Mouse (Mus musculus) intestine, postnatal 0 days (tissue): ENCODE measurements around the gene Socs2. TPM values are rescaled to one million over a fixed set of nuclear protein-coding genes. Genes with fewer than 3 reads are reported as not detected.

Experiments
- ATAC-seq: fragments of 200-750 bp; cut with Nextera tagmentation; 2 replicates; pipeline ENCODE4 v1.8.0; 2017; ENCODE audit warnings: mild to moderate bottlenecking, moderate TSS enrichment, moderate library complexity
- H3K27ac ChIP-seq: fragments of 300-500 bp; sonication (generic); 2 replicates; pipeline ENCODE4 v1.5.1; 2014; ENCODE audit warnings: mild to moderate bottlenecking, low read depth, low read length, moderate library complexity
- H3K27me3 ChIP-seq: fragments of 300-500 bp; sonication (generic); replicated peaks from 2 replicates; pipeline ENCODE4 v1.6.1; 2014; ENCODE audit warnings: low read length, mixed read lengths; ENCODE audit not compliant: control insufficient read depth, insufficient read depth
- H3K36me3 ChIP-seq: fragments of 300-500 bp; sonication (generic); 2 replicates; pipeline ENCODE4 v1.6.1; 2014; ENCODE audit warnings: mild to moderate bottlenecking, moderate library complexity; ENCODE audit not compliant: control insufficient read depth, insufficient read depth
- H3K4me1 ChIP-seq: fragments of 300-500 bp; sonication (generic); replicated peaks from 2 replicates; pipeline ENCODE4 v1.6.1; 2014; ENCODE audit warnings: antibody characterized with exemption, low read length, mixed read lengths; ENCODE audit not compliant: control insufficient read depth, insufficient read depth
- H3K4me2 ChIP-seq: fragments of 300-500 bp; sonication (generic); replicated peaks from 2 replicates; pipeline ENCODE4 v1.6.1; 2014; ENCODE audit warnings: low read depth, mild to moderate bottlenecking, moderate library complexity
- H3K4me3 ChIP-seq: fragments of 300-500 bp; sonication (generic); 2 replicates; pipeline ENCODE4 v1.5.1; 2014; ENCODE audit warnings: low read depth, low read length
- H3K9ac ChIP-seq: fragments of 300-500 bp; sonication (generic); 2 replicates; pipeline ENCODE4 v1.6.1; 2014; ENCODE audit warnings: mild to moderate bottlenecking, low read depth, low read length
- H3K9me3 ChIP-seq: fragments of 300-500 bp; sonication (generic); 2 replicates; pipeline ENCODE4 v1.6.1; 2016; ENCODE audit warnings: mixed run types; ENCODE audit not compliant: control insufficient read depth
- CTCF ChIP-seq: sonication (generic); IDR thresholded peaks from 2 replicates; pipeline ENCODE4 v1.5.1; 2016; ENCODE audit warnings: low read depth, mild to moderate bottlenecking, control low read depth, antibody characterized with exemption, moderate library complexity
- WGBS: fragments of 180-500 bp; shearing (Covaris S2); extraction: QIAGEN DNeasy Blood & Tissue Kit; methylation state at CpG from one replicate; pipeline ENCODE4 v1.1.7; 2014; 5-methylcytosine and 5-hydroxymethylcytosine counted together
- polyA plus RNA-seq: library from polyadenylated mRNA; unstranded; fragments of >200 nt; fragmentation: Nextera tagmentation; extraction: Ambion mirVana; gene quantifications from 2 replicates; pipeline ENCODE4 v1.2.1, GENCODE M21; 2015

Socs2 gene
- polyA plus RNA-seq, 1 experiment from 2014 or later = 158 TPM

DNA sequence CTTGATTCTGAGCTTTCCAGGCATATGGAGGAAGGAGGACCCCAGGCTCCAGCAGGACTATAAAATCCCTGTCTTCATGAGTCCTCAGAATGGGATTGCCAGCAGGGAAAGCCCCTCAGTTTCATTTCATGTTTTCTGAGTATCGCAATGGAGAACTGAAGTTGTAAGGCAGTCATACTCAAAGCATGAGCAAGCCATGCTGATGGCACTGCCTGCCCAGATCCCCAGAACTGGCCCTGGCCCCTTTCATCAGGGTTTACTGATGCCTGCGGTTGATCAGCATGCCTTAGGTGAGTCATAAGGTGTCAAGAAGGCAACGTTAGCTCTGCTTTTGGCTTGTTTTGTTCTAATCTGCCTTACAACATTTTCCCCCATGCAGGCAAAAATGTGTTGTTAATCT, 45.0 kb downstream of the Socs2 start:
- no peak for TF ChIP-seq CTCF
- ATAC-seq = no peak
- no peaks in the 10 kb centered on the region for H3K27me3 ChIP-seq
- no peaks in the 10 kb centered on the region for H3K36me3 ChIP-seq
- H3K4me2 ChIP-seq = no peak overlapping the region
- no peaks in the 10 kb centered on the region for H3K4me1 ChIP-seq
- H3K4me3 ChIP-seq = no peak overlapping the region
- 76% methylated on average over 3 of the region's 3 CpGs for WGBS
- no peak overlapping the region for H3K27ac ChIP-seq
- H3K9me3 ChIP-seq = no peaks in the 10 kb centered on the region
- H3K9ac ChIP-seq = no peak overlapping the region

GRCm38 (mm10) chr10:95369190-95369589, 47.8 kb downstream of the Socs2 start:
- no peaks in the 10 kb centered on the region for H3K27me3 ChIP-seq
- H3K36me3 ChIP-seq = no peaks in the 10 kb centered on the region
- no peak overlapping the region for H3K9ac ChIP-seq
- no peak for ATAC-seq
- no peak overlapping the region for H3K27ac ChIP-seq
- no peak overlapping the region for H3K4me2 ChIP-seq
- H3K4me3 ChIP-seq = no peak overlapping the region
- no peak for TF ChIP-seq CTCF
- no peaks in the 10 kb centered on the region for H3K4me1 ChIP-seq
- peaks cover 4% of the 10 kb centered on the region; the same call in 1 of the 2 replicates for H3K9me3 ChIP-seq

GRCm38 (mm10) chr10:95368151-95368550, 48.8 kb downstream of the Socs2 start:
- Histone ChIP-seq H3K4me3 (no peak overlapping the region), H3K9ac (no peak overlapping the region), H3K36me3 (no peaks in the 10 kb centered on the region), H3K9me3 (peaks cover 4% of the 10 kb centered on the region; the same call in 1 of the 2 replicates), H3K27ac (no peak overlapping the region), H3K27me3 (no peaks in the 10 kb centered on the region), H3K4me1 (no peaks in the 10 kb centered on the region), H3K4me2 (no peak overlapping the region)
- no peak for ATAC-seq
- 84% methylated on average over 14 of the region's 14 CpGs for WGBS
- TF ChIP-seq CTCF = no peak

DNA sequence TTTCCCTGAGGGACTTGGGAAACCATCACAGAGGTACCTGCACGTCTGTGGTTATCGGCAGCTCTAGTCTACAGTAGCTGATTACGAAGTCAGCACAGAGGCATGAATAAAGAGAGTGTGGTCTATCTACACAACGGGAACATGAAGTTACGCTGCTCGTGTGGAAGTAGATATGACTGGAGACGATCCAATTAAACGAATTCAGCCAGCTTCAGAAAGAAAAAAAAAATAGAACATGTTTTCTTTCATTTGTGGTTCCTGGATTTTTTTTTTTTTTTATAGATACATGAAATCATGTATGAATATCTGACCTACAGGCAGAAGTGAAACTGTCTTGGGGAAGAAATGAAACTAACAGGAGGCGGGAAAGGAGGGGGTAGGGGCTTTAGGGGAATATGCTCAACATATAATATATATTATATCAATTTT, 49.3 kb downstream of the Socs2 start:
- no peak overlapping the region for H3K27ac ChIP-seq
- H3K9ac ChIP-seq = no peak overlapping the region
- no peak for TF ChIP-seq CTCF
- ATAC-seq = no peak
- H3K36me3 ChIP-seq = no peaks in the 10 kb centered on the region
- peaks cover 4% of the 10 kb centered on the region; the same call in 1 of the 2 replicates for H3K9me3 ChIP-seq
- no peak overlapping the region for H3K4me3 ChIP-seq
- 82% methylated on average over 9 of the region's 9 CpGs for WGBS
- H3K4me1 ChIP-seq = no peaks in the 10 kb centered on the region
- no peak overlapping the region for H3K4me2 ChIP-seq
- H3K27me3 ChIP-seq = no peaks in the 10 kb centered on the region

DNA sequence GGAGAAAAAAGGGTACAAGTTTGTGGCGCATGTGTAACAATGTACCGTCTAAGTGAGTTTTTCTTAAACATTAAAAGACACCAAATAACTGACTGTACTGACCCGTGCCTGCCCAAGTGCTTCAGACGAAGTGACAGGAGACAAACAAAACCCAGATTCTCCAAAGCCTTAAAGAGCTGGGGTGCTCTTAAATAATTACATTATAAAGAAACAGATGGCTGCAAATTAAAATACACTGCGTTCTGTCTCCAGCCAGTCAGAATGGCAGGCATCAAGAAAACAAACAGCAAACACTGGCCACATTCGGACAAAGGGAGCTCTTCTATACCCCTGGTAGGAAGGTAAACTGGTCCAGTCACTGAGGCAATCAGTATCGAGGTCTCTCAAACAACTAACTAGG, 49.7 kb downstream of the Socs2 start:
- Histone ChIP-seq H3K4me1 (no peaks in the 10 kb centered on the region), H3K27ac (no peak overlapping the region), H3K9ac (no peak overlapping the region), H3K36me3 (no peaks in the 10 kb centered on the region), H3K9me3 (peaks cover 4% of the 10 kb centered on the region; the same call in 1 of the 2 replicates), H3K27me3 (no peaks in the 10 kb centered on the region), H3K4me2 (no peak overlapping the region), H3K4me3 (no peak overlapping the region)
- no peak for ATAC-seq
- 72% methylated on average over 7 of the region's 7 CpGs for WGBS
- no peak for TF ChIP-seq CTCF

- Histone ChIP-seq H3K36me3 (no peaks in the 10 kb centered on the region), H3K4me1 (no peaks in the 10 kb centered on the region), H3K4me3 (no peak overlapping the region), H3K9me3 (peaks cover 4% of the 10 kb centered on the region; the same call in 1 of the 2 replicates), H3K4me2 (no peak overlapping the region), H3K27me3 (no peaks in the 10 kb centered on the region), H3K9ac (no peak overlapping the region), H3K27ac (no peak overlapping the region)
- no peak for TF ChIP-seq CTCF
- WGBS = 40% methylated on average over 2 of the region's 2 CpGs
- no peak for ATAC-seq
Observed at GRCm38 (mm10) chr10:95362326-95362725, 54.7 kb downstream of the Socs2 start.
